Mouse (Mus musculus) G1E (cell line): ENCODE data around the gene Creb3l1.

Experiments
- CTCF ChIP-seq: IDR thresholded peaks from 2 replicates; pipeline ENCODE4 v1.5.1; 2012; ENCODE audit warnings: low read depth, low read length, inconsistent platforms, mixed read lengths
- GATA1 ChIP-seq: IDR thresholded peaks from 2 replicates; pipeline ENCODE4 v1.6.1; 2012; ENCODE audit warnings: borderline replicate concordance, low read length, inconsistent platforms, mixed read lengths
- GATA2 ChIP-seq: IDR thresholded peaks from 2 replicates; pipeline ENCODE4 v1.6.1; 2012; ENCODE audit warnings: low read depth, low read length, inconsistent platforms, borderline replicate concordance
- POLR2AphosphoS5 ChIP-seq: IDR thresholded peaks from 2 replicates; pipeline ENCODE4 v1.6.1; 2012; ENCODE audit warnings: low read depth, low read length, inconsistent platforms; ENCODE audit not compliant: insufficient replicate concordance
- TAL1 ChIP-seq: conservative IDR thresholded peaks from 2 replicates; pipeline ENCODE4 v1.6.1; 2012; ENCODE audit warnings: low read depth, low read length, inconsistent platforms, mixed read lengths

GRCm38 (mm10) chr2:92056760-92057159 is 32.5 kb upstream of the Creb3l1 start:
- TF ChIP-seq CTCF, result no peak
- TF ChIP-seq GATA2, result no peak
- TF ChIP-seq GATA1, result no peak
- no peak for TF ChIP-seq POLR2AphosphoS5
- no peak for TF ChIP-seq TAL1
